Mouse (Mus musculus) heart, embryonic 16.5 days (tissue): ENCODE results near the gene Ndufb8. TPM values are rescaled to one million over a fixed set of nuclear protein-coding genes. Genes with fewer than 3 reads are reported as not detected.

Experiments used
- ATAC-seq: fragments of 200-750 bp; cut with Nextera tagmentation; replicated peaks from 2 replicates; pipeline ENCODE4 v1.8.0; 2017; ENCODE audit warnings: moderate number of reproducible peaks; ENCODE audit not compliant: insufficient read depth, low FRiP score; ENCODE audit errors: extremely low read depth
- H3K27ac ChIP-seq: fragments of 300-500 bp; sonication (generic); 2 replicates; pipeline ENCODE4 v1.5.1; 2014; ENCODE audit warnings: mild to moderate bottlenecking, low read length, control low read depth, moderate library complexity
- H3K27me3 ChIP-seq: fragments of 300-500 bp; sonication (generic); 2 replicates; pipeline ENCODE4 v1.6.1; 2014; ENCODE audit warnings: low read length, mixed read lengths; ENCODE audit not compliant: control insufficient read depth, insufficient read depth
- H3K36me3 ChIP-seq: fragments of 300-500 bp; sonication (generic); 2 replicates; pipeline ENCODE4 v1.6.1; 2014; ENCODE audit not compliant: control insufficient read depth, insufficient read depth
- H3K4me1 ChIP-seq: fragments of 300-500 bp; sonication (generic); 2 replicates; pipeline ENCODE4 v1.6.1; 2014; ENCODE audit warnings: low read length, mixed read lengths; ENCODE audit not compliant: control insufficient read depth, insufficient read depth
- H3K4me2 ChIP-seq: fragments of 300-500 bp; sonication (generic); 2 replicates; pipeline ENCODE4 v1.6.1; 2014; ENCODE audit warnings: low read depth, mild to moderate bottlenecking, control low read depth, low read length
- H3K4me3 ChIP-seq: fragments of 300-500 bp; sonication (generic); 2 replicates; pipeline ENCODE4 v1.5.1; 2014; ENCODE audit warnings: mild to moderate bottlenecking, control low read depth, low read length
- H3K9ac ChIP-seq: fragments of 300-500 bp; sonication (generic); 2 replicates; pipeline ENCODE4 v1.6.1; 2014; ENCODE audit warnings: low read length, control low read depth
- H3K9me3 ChIP-seq: fragments of 300-500 bp; sonication (generic); replicated peaks from 2 replicates; pipeline ENCODE4 v1.6.1; 2016; ENCODE audit warnings: low read length; ENCODE audit not compliant: control insufficient read depth
- WGBS: fragments of 180-500 bp; shearing (Covaris S2); extraction: QIAGEN DNeasy Blood & Tissue Kit; methylation state at CpG from one replicate; pipeline ENCODE4 v1.1.7; 2014; 5-methylcytosine and 5-hydroxymethylcytosine counted together
- polyA plus RNA-seq: library from polyadenylated mRNA; unstranded; fragments of >200 nt; fragmentation: Nextera tagmentation; extraction: Ambion mirVana; gene quantifications from 2 replicates; pipeline ENCODE4 v1.2.1, GENCODE M21; 2015

Ndufb8 gene
- polyA plus RNA-seq, 1 experiment from 2014 or later: 1,261 TPM

DNA sequence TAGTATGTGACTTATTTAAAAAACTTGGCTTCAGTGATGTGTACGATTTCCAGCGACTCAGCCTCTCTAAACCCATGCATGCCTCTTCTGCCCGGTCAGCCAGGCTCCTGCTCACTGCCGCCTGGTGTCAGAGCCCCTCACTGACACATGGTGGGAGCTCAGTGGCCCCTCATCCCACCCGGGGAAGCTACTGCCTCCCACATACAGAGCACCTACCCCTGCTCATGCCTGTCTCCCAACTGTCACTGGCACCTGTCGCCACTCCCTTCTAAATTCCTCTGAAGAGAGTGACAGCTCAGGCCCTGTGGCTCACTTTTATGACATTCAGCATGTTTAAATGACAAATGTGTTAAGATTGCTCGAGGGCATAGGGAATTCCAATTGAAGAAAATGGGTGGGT, 21.0 kb upstream of the Ndufb8 start:
- WGBS: 68% methylated on average over 7 of the region's 7 CpGs
- Histone ChIP-seq H3K9me3 (no peaks in the 10 kb centered on the region), H3K27me3 (no peaks in the 10 kb centered on the region), H3K27ac (no peak overlapping the region), H3K4me2 (no peak overlapping the region), H3K9ac (no peak overlapping the region), H3K36me3 (peaks cover 19% of the 10 kb centered on the region; the same call in 1 of the 2 replicates), H3K4me3 (no peak overlapping the region), H3K4me1 (no peaks in the 10 kb centered on the region)
- no peak for ATAC-seq

GRCm38 (mm10) chr19:44567763-44568162, 12.5 kb upstream of the Ndufb8 start:
- no peak for ATAC-seq
- no peaks in the 10 kb centered on the region for H3K27me3 ChIP-seq
- no peak overlapping the region for H3K4me3 ChIP-seq
- peaks cover 49% of the 10 kb centered on the region for H3K36me3 ChIP-seq
- H3K4me2 ChIP-seq: no peak overlapping the region
- no peak overlapping the region for H3K27ac ChIP-seq
- H3K9me3 ChIP-seq: no peaks in the 10 kb centered on the region
- 82% methylated on average over 3 of the region's 3 CpGs for WGBS
- H3K4me1 ChIP-seq: peaks cover 14% of the 10 kb centered on the region
- no peak overlapping the region for H3K9ac ChIP-seq

- H3K36me3 ChIP-seq: peaks cover 26% of the 10 kb centered on the region
- H3K4me3 ChIP-seq: no peak overlapping the region
- 92% methylated on average over 14 of the region's 14 CpGs for WGBS
- no peaks in the 10 kb centered on the region for H3K27me3 ChIP-seq
- H3K9ac ChIP-seq: no peak overlapping the region
- peak overlapping the region; percentile 83; the same call in 1 of the 2 replicates for H3K4me2 ChIP-seq
- peaks cover 14% of the 10 kb centered on the region for H3K4me1 ChIP-seq
- no peak for ATAC-seq
- H3K27ac ChIP-seq: no peak overlapping the region
- H3K9me3 ChIP-seq: no peaks in the 10 kb centered on the region
These were observed 8.8 kb upstream of the Ndufb8 start for GRCm38 (mm10) chr19:44564006-44564405.

- H3K4me2 ChIP-seq: peak within 1 kb of the TSS; percentile 83
- under 1% methylated on average over 33 of the region's 33 CpGs for WGBS
- peak within 1 kb of the TSS; percentile 88 for H3K4me3 ChIP-seq
- H3K36me3 ChIP-seq: peaks cover 18% of the 10 kb centered on the region
- peak within 1 kb of the TSS; percentile 89 for H3K9ac ChIP-seq
- no peaks in the 10 kb centered on the region for H3K9me3 ChIP-seq
- peaks cover 14% of the 10 kb centered on the region for H3K4me1 ChIP-seq
- peak; percentile 97 for ATAC-seq
- H3K27me3 ChIP-seq: no peaks in the 10 kb centered on the region
- peak within 1 kb of the TSS; percentile 68 for H3K27ac ChIP-seq
These were observed 7.5 kb upstream of the Ndufb8 start, which contains the start of gene Hif1an for GRCm38 (mm10) chr19:44562652-44563206. TSS of gene Hif1an (plus strand) at chr19:44562850.

DNA sequence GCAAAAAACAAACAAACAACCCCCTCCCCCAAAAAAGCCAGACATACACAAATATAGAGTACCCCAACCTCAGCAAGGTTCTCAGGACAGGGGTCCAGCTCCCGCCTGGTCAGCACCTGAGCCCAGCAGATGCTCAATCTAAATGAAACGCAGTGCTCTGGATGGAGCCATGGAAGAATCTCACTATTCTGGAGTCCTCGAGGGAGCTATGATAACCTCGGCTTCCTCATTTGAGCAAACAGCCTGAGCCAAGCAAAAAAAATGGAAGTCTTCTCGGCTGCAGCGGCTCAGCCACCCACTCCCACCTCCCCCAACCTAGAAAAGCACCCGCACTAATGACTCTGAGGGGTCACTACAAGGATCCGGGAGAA, 765 bp downstream of the Ndufb8 start:
- peaks cover 14% of the 10 kb centered on the region for H3K4me1 ChIP-seq
- WGBS: 2% methylated on average over 8 of the region's 8 CpGs
- no peaks in the 10 kb centered on the region for H3K27me3 ChIP-seq
- peak overlapping the region; percentile 70 for H3K4me2 ChIP-seq
- H3K36me3 ChIP-seq: peaks cover 38% of the 10 kb centered on the region
- peak overlapping the region; percentile 76 for H3K27ac ChIP-seq
- H3K9me3 ChIP-seq: no peaks in the 10 kb centered on the region
- H3K9ac ChIP-seq: peak overlapping the region; percentile 86
- H3K4me3 ChIP-seq: peak overlapping the region; percentile 65
- 0 out of 2 replicates have a peak, but pooled peaks have one; percentile 4 for ATAC-seq

GRCm38 (mm10) chr19:44553286-44553685, 2.0 kb downstream of the Ndufb8 start:
- Histone ChIP-seq H3K27ac (no peak overlapping the region), H3K36me3 (peaks cover 50% of the 10 kb centered on the region), H3K9me3 (no peaks in the 10 kb centered on the region), H3K4me1 (peaks cover 14% of the 10 kb centered on the region), H3K4me2 (0 out of 2 replicates have a peak overlapping the region, but pooled peaks have one; percentile 70), H3K9ac (no peak overlapping the region), H3K27me3 (no peaks in the 10 kb centered on the region), H3K4me3 (no peak overlapping the region)
- WGBS: 93% methylated on average over 4 of the region's 4 CpGs
- no peak for ATAC-seq

GRCm38 (mm10) chr19:44552731-44553130, 2.5 kb downstream of the Ndufb8 start, which contains the start of gene Gm20538:
TSS of gene Gm20538 (minus strand) at chr19:44552831.
- no peaks in the 10 kb centered on the region for H3K27me3 ChIP-seq
- H3K27ac ChIP-seq: no peak within 1 kb of the TSS
- H3K4me3 ChIP-seq: no peak within 1 kb of the TSS
- no peaks in the 10 kb centered on the region for H3K9me3 ChIP-seq
- peaks cover 14% of the 10 kb centered on the region for H3K4me1 ChIP-seq
- ATAC-seq: no peak
- 97% methylated on average over 4 of the region's 4 CpGs for WGBS
- H3K36me3 ChIP-seq: peaks cover 55% of the 10 kb centered on the region
- no peak within 1 kb of the TSS for H3K9ac ChIP-seq
- H3K4me2 ChIP-seq: peak within 1 kb of the TSS; percentile 70; the same call in 1 of the 2 replicates

- H3K27me3 ChIP-seq: no peaks in the 10 kb centered on the region
- peak within 1 kb of the TSS; percentile 85 for H3K9ac ChIP-seq
- peaks cover 7% of the 10 kb centered on the region for H3K9me3 ChIP-seq
- H3K4me1 ChIP-seq: peaks cover 3% of the 10 kb centered on the region; the same call in 1 of the 2 replicates
- 2% methylated on average over 47 of the region's 47 CpGs for WGBS
- peak; percentile 61 for ATAC-seq
- H3K4me3 ChIP-seq: peak within 1 kb of the TSS; percentile 70
- H3K36me3 ChIP-seq: peaks cover 27% of the 10 kb centered on the region
- no peak within 1 kb of the TSS; the same call in 1 of the 2 replicates for H3K27ac ChIP-seq
- H3K4me2 ChIP-seq: peak within 1 kb of the TSS; percentile 91
These were observed 9.8 kb downstream of the Ndufb8 start, which contains the start of gene Sec31b for GRCm38 (mm10) chr19:44545321-44546041. TSS of gene Sec31b (minus strand) at chr19:44545864.

DNA sequence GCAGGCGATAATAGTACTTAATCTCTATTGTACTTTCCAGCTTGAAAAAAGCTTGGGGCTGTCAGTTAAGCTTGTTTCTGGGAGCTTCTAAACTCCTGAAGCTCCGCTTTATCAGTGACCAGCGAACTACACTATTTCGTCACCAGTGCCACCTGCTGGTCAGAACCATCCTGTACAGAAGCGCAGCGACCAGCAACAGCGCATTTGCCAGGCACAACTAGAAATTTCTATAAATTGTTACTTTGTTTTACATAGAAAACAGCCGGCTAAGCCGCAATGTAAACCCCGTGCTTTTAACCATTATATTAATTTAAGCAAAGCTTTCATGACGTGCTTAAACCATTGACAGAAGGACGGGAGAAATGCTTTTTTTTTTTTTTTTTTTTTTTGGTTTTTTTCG, 10.5 kb downstream of the Ndufb8 start:
- peak overlapping the region; percentile 70 for H3K4me3 ChIP-seq
- H3K9me3 ChIP-seq: peaks cover 7% of the 10 kb centered on the region
- ATAC-seq: no peak; the same call in 1 of the 2 replicates
- H3K36me3 ChIP-seq: peaks cover 20% of the 10 kb centered on the region
- peaks cover 3% of the 10 kb centered on the region; the same call in 1 of the 2 replicates for H3K4me1 ChIP-seq
- 4% methylated on average over 13 of the region's 13 CpGs for WGBS
- H3K9ac ChIP-seq: no peak overlapping the region
- peak overlapping the region; percentile 91 for H3K4me2 ChIP-seq
- no peaks in the 10 kb centered on the region for H3K27me3 ChIP-seq
- no peak overlapping the region for H3K27ac ChIP-seq
